Mouse (Mus musculus): ENCODE measurements around the gene Rgs9bp.
"Not testable (repeated sequence)": the region's sequence is repeated elsewhere in the genome, so short reads cannot be mapped to it uniquely, and the experiment has no call there.

Rgs9bp gene

GRCm38 (mm10) chr7:35583476-35584025, 1.8 kb downstream of the Rgs9bp start:
- no peak for DNase-seq

GRCm38 (mm10) chr7:35582719-35583118, 2.7 kb downstream of the Rgs9bp start:
- no peak for DNase-seq

- DNase-seq = no peak
These were observed 5.5 kb downstream of the Rgs9bp start for GRCm38 (mm10) chr7:35579849-35580248.

GRCm38 (mm10) chr7:35570883-35571282, 14.5 kb downstream of the Rgs9bp start:
- DNase-seq = not testable (repeated sequence)

DNA sequence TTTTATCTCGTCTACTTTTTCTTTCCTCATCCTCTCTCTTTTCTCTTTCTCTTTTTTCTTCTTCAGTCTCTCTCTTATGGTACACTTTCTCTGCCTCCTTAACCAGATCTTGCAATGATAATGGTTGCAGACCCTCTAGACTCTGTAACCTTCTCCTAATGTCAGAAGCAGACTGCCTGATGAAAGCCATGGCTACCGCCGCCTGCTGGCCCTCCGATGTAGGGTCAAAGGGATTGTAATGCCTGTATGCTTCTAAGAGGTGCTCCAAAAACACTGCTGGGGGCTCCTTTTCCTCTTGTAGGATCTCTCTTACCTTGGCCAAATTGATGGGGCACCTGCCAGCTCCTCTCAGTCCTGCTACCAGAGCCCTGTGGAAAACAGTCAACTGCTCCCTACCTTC, 15.7 kb downstream of the Rgs9bp start:
- DNase-seq = not testable (repeated sequence)

DNA sequence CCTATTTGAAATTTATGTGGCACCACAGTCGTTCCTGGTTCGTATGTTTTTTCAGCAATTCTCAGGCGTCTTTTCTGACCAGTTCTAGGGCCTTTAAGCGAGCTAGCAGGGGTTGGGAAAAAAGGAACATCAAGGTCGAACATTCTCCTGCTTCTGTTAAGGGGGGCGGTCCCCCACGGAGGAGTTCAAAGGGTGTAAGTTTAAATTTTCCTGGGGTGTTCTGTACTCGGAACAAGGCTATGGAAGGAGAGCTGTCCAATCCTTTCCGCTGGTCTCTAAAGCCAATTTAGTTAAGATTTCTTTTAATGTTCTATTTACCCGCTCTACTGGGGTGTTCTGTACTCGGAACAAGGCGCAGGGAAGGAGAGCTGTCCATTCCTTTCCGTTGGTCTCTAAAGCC, 19.4 kb downstream of the Rgs9bp start:
- not testable (repeated sequence) for DNase-seq

- not testable (repeated sequence) for DNase-seq
These were observed 20.5 kb downstream of the Rgs9bp start for GRCm38 (mm10) chr7:35564872-35565271.

GRCm38 (mm10) chr7:35564067-35564865, 21.1 kb downstream of the Rgs9bp start:
- DNase-seq = no peak

GRCm38 (mm10) chr7:35563071-35563470, 22.3 kb downstream of the Rgs9bp start:
- no peak for DNase-seq

- DNase-seq = no peak
These were observed 25.5 kb downstream of the Rgs9bp start for GRCm38 (mm10) chr7:35559838-35560237.

GRCm38 (mm10) chr7:35558681-35559080, 26.7 kb downstream of the Rgs9bp start:
- no peak for DNase-seq

DNA sequence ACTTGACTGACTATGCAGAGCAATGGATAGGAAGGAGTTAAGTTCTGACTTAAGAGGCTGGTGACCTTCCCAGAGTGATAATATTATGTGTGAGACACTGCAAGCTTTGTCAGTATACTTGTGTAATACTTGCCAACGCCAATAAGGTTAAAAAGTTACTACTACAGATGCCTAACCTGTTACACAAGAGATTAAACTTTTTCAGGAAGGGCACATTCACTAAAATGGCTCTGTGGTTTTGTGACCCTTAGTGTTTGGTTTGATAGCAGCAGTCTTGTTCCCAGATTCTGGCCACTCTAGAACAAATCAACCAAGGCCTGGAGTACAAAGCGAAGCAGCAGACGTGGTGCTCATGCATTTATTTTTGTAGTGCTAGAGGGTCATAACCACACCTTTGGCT, 27.8 kb downstream of the Rgs9bp start:
- no peak for DNase-seq

DNA sequence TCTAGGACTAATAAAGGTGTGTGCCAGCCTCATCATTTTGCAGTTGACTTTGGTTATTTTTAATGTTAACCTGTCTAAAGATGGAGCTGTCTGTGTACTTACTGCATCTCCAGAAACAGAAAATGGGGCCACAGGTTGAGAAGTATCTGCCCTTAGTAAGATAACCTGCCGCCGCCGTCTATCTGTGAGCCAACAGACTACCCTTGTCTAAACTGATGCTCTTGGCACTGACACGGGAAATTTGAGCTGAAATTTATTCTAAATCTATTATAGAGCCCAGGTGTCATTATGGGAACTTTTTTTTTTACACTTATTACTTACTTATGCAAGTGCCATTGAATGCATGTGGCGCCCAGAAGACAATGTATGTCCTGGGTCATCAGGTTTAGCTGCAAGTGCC, 28.5 kb downstream of the Rgs9bp start:
- no peak for DNase-seq

GRCm38 (mm10) chr7:35556205-35556603, 29.2 kb downstream of the Rgs9bp start, which contains the start of gene Nudt19:
Gene Nudt19 (minus strand): TSS chr7:35556304.
- no peak for DNase-seq

DNA sequence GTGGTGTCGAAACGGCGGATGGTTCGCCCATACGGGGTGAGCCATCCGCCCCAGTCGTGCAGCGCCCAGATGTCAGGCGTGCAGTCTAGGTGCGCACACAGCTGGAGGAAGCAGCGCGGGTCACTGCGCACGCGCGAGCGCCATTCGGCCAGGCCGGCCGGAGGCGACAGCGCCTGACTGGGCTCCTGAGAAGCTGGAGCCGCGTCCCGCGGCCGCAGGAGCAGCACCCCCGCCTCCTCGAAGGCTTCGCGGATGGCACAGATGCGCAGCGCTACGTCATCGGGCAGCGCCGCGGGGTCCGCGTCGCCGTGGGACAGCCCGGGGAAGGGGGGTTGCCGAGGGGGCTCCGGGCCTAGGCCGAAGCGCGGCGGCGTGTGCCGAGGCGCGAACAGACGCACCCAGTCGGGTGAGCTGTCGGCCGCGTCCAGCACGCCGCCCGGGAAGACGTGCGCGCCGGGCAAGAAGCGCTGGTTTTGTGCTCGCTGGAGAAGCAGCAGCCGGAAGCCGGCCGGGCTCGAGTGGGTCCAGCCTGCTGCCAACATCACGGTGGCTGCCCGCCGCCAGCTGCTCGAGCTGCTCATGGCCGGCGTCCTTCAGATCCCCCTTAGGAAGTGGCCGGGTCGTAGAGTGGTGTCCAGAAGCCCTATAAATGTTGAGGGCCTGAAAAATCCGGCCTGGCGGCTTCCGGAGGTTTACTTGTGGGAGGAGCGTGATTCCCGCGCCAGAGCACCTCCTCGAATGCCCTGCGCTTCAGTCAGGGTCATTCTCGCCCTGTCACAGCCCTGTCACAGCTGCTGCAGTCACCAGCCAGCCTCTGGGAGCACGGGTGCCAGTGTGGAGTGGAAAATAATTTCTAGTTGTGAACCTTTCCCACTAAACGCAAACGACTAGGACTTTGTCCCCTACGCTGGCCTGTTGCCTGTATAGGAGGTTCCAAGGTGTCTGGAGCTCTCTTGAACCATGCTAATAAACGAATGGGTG, 29.9 kb downstream of the Rgs9bp start:
- peak; percentile 88 for DNase-seq

DNA sequence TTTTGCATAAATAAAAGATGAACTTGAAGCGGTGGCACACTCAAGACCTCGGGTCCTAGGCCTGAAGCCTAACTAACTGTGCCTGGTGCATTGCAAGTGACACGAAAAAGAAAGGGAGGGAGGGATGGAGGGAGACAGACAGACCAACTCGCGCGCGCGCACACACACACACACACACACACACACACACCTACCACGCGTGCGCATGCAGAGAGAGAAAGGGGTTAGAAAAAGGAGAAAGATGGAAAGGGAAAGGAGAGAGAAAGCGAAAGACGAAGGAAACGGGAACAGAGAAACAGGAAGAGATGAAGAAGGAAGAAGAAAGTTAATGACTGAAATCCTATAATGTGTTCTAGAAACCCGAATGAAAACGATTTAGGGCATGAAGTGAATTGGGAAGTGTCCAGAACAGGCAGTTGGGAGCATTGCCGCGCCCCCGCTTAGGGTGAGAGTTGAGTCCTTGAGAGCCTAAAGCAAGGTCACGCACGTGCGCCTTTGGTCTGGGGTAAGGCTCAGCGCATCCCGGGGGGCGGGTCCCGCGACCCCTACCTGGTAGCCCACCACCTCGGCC, 30.7 kb downstream of the Rgs9bp start:
- DNase-seq = no peak

- peak; percentile 47 for DNase-seq
These were observed 31.4 kb downstream of the Rgs9bp start for GRCm38 (mm10) chr7:35553751-35554604.

- peak; percentile 44 for DNase-seq
These were observed 39.5 kb downstream of the Rgs9bp start for GRCm38 (mm10) chr7:35545881-35546280.

GRCm38 (mm10) chr7:35537562-35537961, 47.8 kb downstream of the Rgs9bp start, which contains the start of gene Tdrd12:
Gene Tdrd12 (minus strand): TSS chr7:35537745.
- DNase-seq = no peak

GRCm38 (mm10) chr7:35535750-35536512, 49.5 kb downstream of the Rgs9bp start:
- no peak for DNase-seq

DNA sequence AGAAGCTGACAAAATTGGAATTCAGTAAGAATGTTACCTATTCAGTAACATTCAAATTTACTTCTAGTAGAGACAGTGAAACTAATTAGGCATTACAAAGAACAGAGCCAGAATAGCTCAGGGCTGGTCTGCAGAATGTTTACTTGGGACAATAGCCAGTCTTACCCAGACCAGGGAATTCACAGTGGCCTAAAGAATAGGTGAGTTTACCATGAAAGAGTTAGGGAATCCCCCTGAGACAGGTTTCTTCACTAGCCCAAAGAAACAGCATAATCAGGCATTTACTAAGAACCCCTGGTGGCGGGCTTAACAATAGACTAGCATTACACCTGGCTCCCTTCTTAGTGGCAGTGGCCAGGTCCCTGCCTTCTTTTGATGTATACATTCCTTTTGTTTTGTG, 54.8 kb downstream of the Rgs9bp start:
- DNase-seq = not testable (repeated sequence)
